Mouse (Mus musculus): ENCODE results near the gene Klc1.

DNA sequence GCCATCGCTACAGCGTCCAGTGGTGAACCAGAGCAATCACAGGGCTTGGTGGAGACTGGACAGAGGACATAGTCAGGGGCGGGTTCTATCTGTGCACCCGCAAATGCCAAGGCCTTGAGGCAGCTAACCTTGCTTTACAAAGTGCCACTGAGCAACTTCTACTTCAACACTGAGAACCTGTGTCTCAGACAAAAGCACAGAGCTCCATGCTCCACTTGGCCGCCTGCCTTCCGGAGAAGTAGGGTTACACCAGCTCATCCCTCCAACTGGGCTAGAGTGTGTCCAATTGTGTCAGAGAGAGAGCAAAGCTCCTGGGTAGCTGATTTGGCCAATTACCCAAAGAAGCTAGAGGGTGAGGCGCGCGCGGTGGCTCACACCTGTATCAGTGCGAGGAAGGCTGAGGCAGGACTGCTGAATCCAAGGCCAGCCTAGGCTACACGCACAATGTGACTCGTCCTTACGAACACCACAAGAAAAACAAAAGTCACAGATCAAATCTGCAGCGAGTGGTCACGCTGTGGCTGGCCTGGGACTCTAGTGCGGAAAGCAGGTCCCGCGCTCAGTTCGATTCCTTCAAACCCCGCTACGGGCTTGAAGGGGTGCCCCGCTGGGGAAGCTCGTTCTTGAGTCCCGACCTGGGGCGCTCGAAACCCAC lies 54.6 kb downstream of the Klc1 start:
- TF ChIP-seq ZNF384 (IDR thresholded peaks at IDR 0.05; ENCODE audit: low read depth, low read length) (no peak), ZC3H11A (IDR thresholded peaks at IDR 0.05; ENCODE audit: borderline replicate concordance, low read depth, low read length) (no peak), MAFK (IDR thresholded peaks at IDR 0.05; ENCODE audit: insufficient read depth, low read depth, low read length) (no peak), CHD2 (IDR thresholded peaks at IDR 0.05; ENCODE audit: low read depth, low read length) (no peak)
